In genomic region chr6:34887131-34887850, GRCm38 (mm10) we compare ENCODE assay signal across 10 mouse cellular contexts. TPM values are rescaled to one million over a fixed set of nuclear protein-coding genes. Genes with fewer than 3 reads are reported as not detected.
DNase-seq lines count a peak whose midpoint lies in the region; ATAC-seq and TF ChIP-seq lines count a peak whose summit lies in the region.
"Had no signal": no experiment of that assay in that cellular context is flagged by ENCODE, and none has a peak within 500 bp of the region (broad histone marks: within the 10 kb centered on the region; RNA-seq: fewer than 3 reads in every experiment).

No protein-coding gene starts in this region.

- peaks cover 26% of the 10 kb centered on the region for H3K4me1 ChIP-seq in heart, embryonic 13.5 days
- peaks cover 9% of the 10 kb centered on the region; the same call in 1 of the 2 replicates for H3K4me1 ChIP-seq in embryonic facial prominence, embryonic 12.5 days
- H3K4me1 ChIP-seq in hindbrain, embryonic 15.5 days (replicated peaks), result no peaks in the 10 kb centered on the region
- peaks cover 14% of the 10 kb centered on the region for H3K4me1 ChIP-seq in neural tube, embryonic 12.5 days
- no peaks in the 10 kb centered on the region for H3K4me1 ChIP-seq in liver, postnatal 0 days (ENCODE audit: insufficient read depth)
- H3K4me1 ChIP-seq: liver, embryonic 15.5 days had no signal

- no peak for DNase-seq in heart, adult 9 months (ENCODE audit: low spot score in 2 of 2)
- no peak for DNase-seq in liver, postnatal 0 days
- no peak for DNase-seq in lung, postnatal 14 days
- DNase-seq in lung, postnatal 10 days, result no peak
- DNase-seq: thymus, adult 18-20 months had no signal

- no peaks in the 10 kb centered on the region for H3K27me3 ChIP-seq in heart, embryonic 13.5 days (replicated peaks)
- H3K27me3 ChIP-seq in embryonic facial prominence, embryonic 12.5 days, result no peaks in the 10 kb centered on the region
- no peaks in the 10 kb centered on the region for H3K27me3 ChIP-seq in hindbrain, embryonic 15.5 days
- no peaks in the 10 kb centered on the region for H3K27me3 ChIP-seq in neural tube, embryonic 12.5 days (replicated peaks)
- H3K27me3 ChIP-seq in liver, postnatal 0 days (ENCODE audit: insufficient read depth, low read length), result no peaks in the 10 kb centered on the region
- H3K27me3 ChIP-seq: liver, embryonic 15.5 days had no signal

- peak overlapping the region; percentile 37; the same call in 1 of the 2 replicates for H3K9ac ChIP-seq in heart, embryonic 13.5 days
- no peak overlapping the region for H3K9ac ChIP-seq in embryonic facial prominence, embryonic 12.5 days
- H3K9ac ChIP-seq in hindbrain, embryonic 15.5 days, result no peak overlapping the region
- H3K9ac ChIP-seq in neural tube, embryonic 12.5 days, result no peak overlapping the region; the same call in 1 of the 2 replicates
- no peak overlapping the region for H3K9ac ChIP-seq in liver, postnatal 0 days (replicated peaks)
- H3K9ac ChIP-seq: liver, embryonic 15.5 days had no signal

- no peak for TF ChIP-seq CTCF in liver, postnatal 0 days (IDR thresholded peaks at IDR 0.05; ENCODE audit: low read depth)

- H3K27ac ChIP-seq in heart, embryonic 13.5 days (replicated peaks), result peak overlapping the region; percentile 5; the same call in 1 of the 2 replicates
- H3K27ac ChIP-seq in embryonic facial prominence, embryonic 12.5 days, result peak overlapping the region; percentile 42; the same call in 1 of the 2 replicates
- H3K27ac ChIP-seq in hindbrain, embryonic 15.5 days (replicated peaks), result no peak overlapping the region
- no peak overlapping the region for H3K27ac ChIP-seq in neural tube, embryonic 12.5 days
- no peak overlapping the region for H3K27ac ChIP-seq in liver, postnatal 0 days (ENCODE audit: low read depth)
- H3K27ac ChIP-seq: liver, embryonic 15.5 days had no signal

- peaks cover 97% of the 10 kb centered on the region for H3K36me3 ChIP-seq in heart, embryonic 13.5 days
- H3K36me3 ChIP-seq in embryonic facial prominence, embryonic 12.5 days, result peaks cover 56% of the 10 kb centered on the region
- H3K36me3 ChIP-seq in hindbrain, embryonic 15.5 days, result peaks cover 51% of the 10 kb centered on the region
- H3K36me3 ChIP-seq in neural tube, embryonic 12.5 days, result peaks cover 61% of the 10 kb centered on the region
- peaks cover 67% of the 10 kb centered on the region for H3K36me3 ChIP-seq in liver, postnatal 0 days (replicated peaks; ENCODE audit: insufficient read depth, low read length)

- TF ChIP-seq EP300 in liver, postnatal 0 days (IDR thresholded peaks at IDR 0.05; ENCODE audit: low read depth), result no peak

- H3K4me3 ChIP-seq in heart, embryonic 13.5 days, result no peak overlapping the region
- H3K4me3 ChIP-seq in embryonic facial prominence, embryonic 12.5 days, result no peak overlapping the region
- H3K4me3 ChIP-seq in hindbrain, embryonic 15.5 days, result no peak overlapping the region
- H3K4me3 ChIP-seq in neural tube, embryonic 12.5 days, result no peak overlapping the region
- H3K4me3 ChIP-seq in liver, postnatal 0 days (ENCODE audit: low read depth, low read length), result no peak overlapping the region
- H3K4me3 ChIP-seq: liver, embryonic 15.5 days had no signal

- no peaks in the 10 kb centered on the region for H3K9me3 ChIP-seq in heart, embryonic 13.5 days
- no peaks in the 10 kb centered on the region for H3K9me3 ChIP-seq in embryonic facial prominence, embryonic 12.5 days
- no peaks in the 10 kb centered on the region for H3K9me3 ChIP-seq in hindbrain, embryonic 15.5 days
- no peaks in the 10 kb centered on the region for H3K9me3 ChIP-seq in neural tube, embryonic 12.5 days
- no peaks in the 10 kb centered on the region for H3K9me3 ChIP-seq in liver, postnatal 0 days (ENCODE audit: low read length)
- H3K9me3 ChIP-seq: liver, embryonic 15.5 days had no signal

- no peak overlapping the region for H3K4me2 ChIP-seq in heart, embryonic 13.5 days
- H3K4me2 ChIP-seq in embryonic facial prominence, embryonic 12.5 days (replicated peaks), result no peak overlapping the region
- H3K4me2 ChIP-seq in hindbrain, embryonic 15.5 days, result no peak overlapping the region
- H3K4me2 ChIP-seq in neural tube, embryonic 12.5 days (replicated peaks), result no peak overlapping the region
- no peak overlapping the region for H3K4me2 ChIP-seq in liver, postnatal 0 days (ENCODE audit: low read depth, low read length)
- H3K4me2 ChIP-seq: liver, embryonic 15.5 days had no signal

- ATAC-seq in heart, embryonic 13.5 days (ENCODE audit: extremely low read depth, insufficient number of reproducible peaks, low FRiP score, low TSS enrichment), result no peak
- ATAC-seq in embryonic facial prominence, embryonic 12.5 days (ENCODE audit: insufficient number of reproducible peaks, insufficient read depth, low FRiP score, low TSS enrichment), result peak; percentile 68
- ATAC-seq in hindbrain, embryonic 15.5 days (ENCODE audit: low FRiP score, low read depth), result 0 out of 2 replicates have a peak, but pooled peaks have one; percentile 36
- peak; percentile 73 for ATAC-seq in neural tube, embryonic 12.5 days (ENCODE audit: low FRiP score, low read depth)
- ATAC-seq in liver, postnatal 0 days, result no peak

- WGBS in heart, embryonic 13.5 days, result 73% methylated on average over 6 of the region's 6 CpGs
- 56% methylated on average over 6 of the region's 6 CpGs for WGBS in embryonic facial prominence, embryonic 12.5 days
- WGBS in hindbrain, embryonic 15.5 days, result 24% methylated on average over 6 of the region's 6 CpGs
- WGBS in neural tube, embryonic 12.5 days, result 38% methylated on average over 6 of the region's 6 CpGs
- WGBS in liver, postnatal 0 days (ENCODE audit: insufficient replicate concordance), result 88% methylated on average over 6 of the region's 6 CpGs

RNA-seq across cellular contexts. Expression of gene Cyren, which starts 9.4 kb away (rescaled TPM):
- 8.6 and 9.2 TPM in 2 replicates for polyA plus RNA-seq in heart, embryonic 13.5 days (2015; fragmentation: Nextera tagmentation; extraction: Ambion mirVana)
- 17.1 and 19.0 TPM in 2 replicates for polyA plus RNA-seq in embryonic facial prominence, embryonic 12.5 days (2016; fragmentation: Nextera tagmentation; extraction: Ambion mirVana)
- 8.9 and 9.8 TPM in 2 replicates for polyA plus RNA-seq in hindbrain, embryonic 15.5 days (2015; fragmentation: Nextera tagmentation; extraction: Ambion mirVana)
- 12.0 and 16.1 TPM in 2 replicates for polyA plus RNA-seq in neural tube, embryonic 12.5 days (2016; fragmentation: Nextera tagmentation; extraction: Ambion mirVana)
- polyA plus RNA-seq in liver, postnatal 0 days (2015; fragmentation: Nextera tagmentation; extraction: Ambion mirVana), result 4.5 and 4.9 TPM in 2 replicates

RNA-seq across cellular contexts. Expression of gene Wdr91, which starts 23.4 kb away (rescaled TPM):
- polyA plus RNA-seq in heart, embryonic 13.5 days (2015; fragmentation: Nextera tagmentation; extraction: Ambion mirVana), result 9.4 and 11.2 TPM in 2 replicates
- 11.7 and 12.7 TPM in 2 replicates for polyA plus RNA-seq in embryonic facial prominence, embryonic 12.5 days (2016; fragmentation: Nextera tagmentation; extraction: Ambion mirVana)
- polyA plus RNA-seq in hindbrain, embryonic 15.5 days (2015; fragmentation: Nextera tagmentation; extraction: Ambion mirVana), result 13.1 and 14.3 TPM in 2 replicates
- 13.1 and 14.0 TPM in 2 replicates for polyA plus RNA-seq in neural tube, embryonic 12.5 days (2016; fragmentation: Nextera tagmentation; extraction: Ambion mirVana)
- polyA plus RNA-seq in liver, postnatal 0 days (2015; fragmentation: Nextera tagmentation; extraction: Ambion mirVana), result 5.5 and 5.7 TPM in 2 replicates

RNA-seq across cellular contexts. Expression of gene Tmem140, which starts 24.3 kb away (rescaled TPM):
- 0.92 and 1.5 TPM in 2 replicates for polyA plus RNA-seq in heart, embryonic 13.5 days (2015; fragmentation: Nextera tagmentation; extraction: Ambion mirVana)
- 2.0 and 2.6 TPM in 2 replicates for polyA plus RNA-seq in embryonic facial prominence, embryonic 12.5 days (2016; fragmentation: Nextera tagmentation; extraction: Ambion mirVana)
- polyA plus RNA-seq in hindbrain, embryonic 15.5 days (2015; fragmentation: Nextera tagmentation; extraction: Ambion mirVana), result 1.5 and 2.0 TPM in 2 replicates
- polyA plus RNA-seq in neural tube, embryonic 12.5 days (2016; fragmentation: Nextera tagmentation; extraction: Ambion mirVana), result 1.3 and 1.6 TPM in 2 replicates
- polyA plus RNA-seq in liver, postnatal 0 days (2015; fragmentation: Nextera tagmentation; extraction: Ambion mirVana), result 12.6 and 17.0 TPM in 2 replicates

RNA-seq across cellular contexts. Expression of gene Stra8, which starts 32.7 kb away (rescaled TPM):
- not detected in 2 replicates for polyA plus RNA-seq in heart, embryonic 13.5 days (2015; fragmentation: Nextera tagmentation; extraction: Ambion mirVana)
- polyA plus RNA-seq in embryonic facial prominence, embryonic 12.5 days (2016; fragmentation: Nextera tagmentation; extraction: Ambion mirVana), result not detected in 2 replicates
- not detected in 2 replicates for polyA plus RNA-seq in hindbrain, embryonic 15.5 days (2015; fragmentation: Nextera tagmentation; extraction: Ambion mirVana)
- polyA plus RNA-seq in neural tube, embryonic 12.5 days (2016; fragmentation: Nextera tagmentation; extraction: Ambion mirVana), result not detected in 2 replicates
- polyA plus RNA-seq in liver, postnatal 0 days (2015; fragmentation: Nextera tagmentation; extraction: Ambion mirVana), result not detected in 2 replicates
- polyA plus RNA-seq: liver, embryonic 15.5 days had no signal

Comparison
In these comparisons a context has a peak if more than half of its experiments do, and no peak if none do; other contexts are left out.
1. ATAC-seq: peak in embryonic facial prominence, embryonic 12.5 days (single experiment), hindbrain, embryonic 15.5 days (single experiment) and neural tube, embryonic 12.5 days (single experiment); none in heart, embryonic 13.5 days (single experiment) and liver, postnatal 0 days (single experiment).
2. H3K27ac ChIP-seq: peak in heart, embryonic 13.5 days (single experiment) and embryonic facial prominence, embryonic 12.5 days (single experiment); none in hindbrain, embryonic 15.5 days (single experiment), neural tube, embryonic 12.5 days (single experiment) and liver, postnatal 0 days (single experiment).